13 mouse cellular contexts compared by ENCODE assay signal in the genomic region with DNA sequence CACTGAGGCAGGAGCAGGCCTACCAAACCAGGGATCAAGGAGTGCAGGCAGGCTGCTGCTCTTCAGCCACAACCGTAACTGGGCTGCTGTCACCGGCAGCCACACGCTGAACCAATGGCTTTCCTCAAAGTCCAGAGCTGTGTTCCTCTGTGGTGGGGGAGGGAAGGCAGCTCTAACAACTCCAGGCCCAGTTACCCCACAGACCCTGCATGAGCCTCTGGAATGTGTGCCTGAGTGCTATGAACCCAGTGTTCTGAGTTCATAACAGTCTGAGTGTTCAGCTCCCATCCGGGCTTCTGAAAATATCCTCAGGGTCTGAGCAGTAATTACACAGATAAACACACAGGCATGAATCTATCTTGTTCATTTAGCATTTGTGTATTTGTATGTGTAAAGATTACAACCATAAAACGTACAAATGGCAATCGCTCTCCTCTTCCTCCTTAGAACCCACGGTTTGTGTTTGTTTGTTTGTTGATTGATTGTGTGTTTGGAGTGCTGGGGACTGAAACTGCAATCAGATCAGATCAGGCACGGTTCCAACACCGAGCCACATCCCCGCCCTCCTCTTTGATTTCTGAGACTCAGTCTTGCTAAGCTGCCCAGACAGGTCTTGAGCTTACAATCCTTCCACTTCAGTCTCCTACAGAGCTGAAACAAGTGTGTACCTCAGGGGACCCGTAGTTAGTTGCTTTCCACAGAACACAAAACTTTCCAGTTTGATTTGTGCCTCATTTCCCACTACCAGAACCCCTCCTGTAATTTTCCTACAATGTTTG. TPM values are rescaled to one million over a fixed set of nuclear protein-coding genes. Genes with fewer than 3 reads are reported as not detected.
DNase-seq lines count a peak whose midpoint lies in the region; ATAC-seq and TF ChIP-seq lines count a peak whose summit lies in the region.
"Had no signal": no experiment of that assay in that cellular context is flagged by ENCODE, and none has a peak within 500 bp of the region (broad histone marks: within the 10 kb centered on the region; RNA-seq: fewer than 3 reads in every experiment).

No protein-coding gene starts in this region.

- H3K4me1 ChIP-seq in embryonic facial prominence, embryonic 11.5 days (ENCODE audit: control insufficient read depth, insufficient read depth, low read length): no peaks in the 10 kb centered on the region; the same call in 1 of the 2 replicates
- H3K4me1 ChIP-seq in liver, embryonic 12.5 days: peaks cover 21% of the 10 kb centered on the region

- DNase-seq in layer of hippocampus, adult 2 months (ENCODE audit: low spot score in 2 of 2): no peak
- no peak for DNase-seq in layer of hippocampus, postnatal 10 days (ENCODE audit: low spot score in 2 of 2)
- peak; percentile 45 for DNase-seq in embryo, embryonic 10 days (ENCODE audit: low spot score)
- DNase-seq in embryonic facial prominence, embryonic 11.5 days (ENCODE audit: low spot score): peak; percentile 46
- DNase-seq in testis, postnatal 14 days (ENCODE audit: low spot score): no peak
- no peak for DNase-seq in adrenal gland, postnatal 25 days
- DNase-seq: cerebellum, adult 18-20 months; heart, postnatal 4 days; right cerebral cortex, postnatal 14 days; thymus, postnatal 36 days had no signal

- H3K4me2 ChIP-seq in embryonic facial prominence, embryonic 11.5 days (ENCODE audit: low read depth, low read length): no peak overlapping the region
- H3K4me2 ChIP-seq in liver, embryonic 12.5 days: no peak overlapping the region

- ATAC-seq in embryonic facial prominence, embryonic 11.5 days (replicated peaks; ENCODE audit: insufficient number of reproducible peaks, low FRiP score, low TSS enrichment, low read depth): peak; percentile 50; the same call in 1 of the 2 replicates
- no peak for ATAC-seq in liver, embryonic 12.5 days

- WGBS in embryonic facial prominence, embryonic 11.5 days: 29% methylated on average over 11 of the region's 11 CpGs
- 45% methylated on average over 11 of the region's 11 CpGs for WGBS in liver, embryonic 12.5 days (ENCODE audit: insufficient replicate concordance)

- TF ChIP-seq CTCF in layer of hippocampus, adult 2 months (conservative IDR thresholded peaks at IDR 0.05): no peak

- H3K27ac ChIP-seq in layer of hippocampus, adult 2 months: peak overlapping the region; percentile 84
- H3K27ac ChIP-seq in embryonic facial prominence, embryonic 11.5 days (replicated peaks; ENCODE audit: low read depth, low read length): no peak overlapping the region
- H3K27ac ChIP-seq in liver, embryonic 12.5 days: 0 out of 2 replicates have a peak overlapping the region, but pooled peaks have one; percentile 1
- H3K27ac ChIP-seq: macrophage had no signal

- no peaks in the 10 kb centered on the region for H3K36me3 ChIP-seq in embryonic facial prominence, embryonic 11.5 days (replicated peaks; ENCODE audit: control insufficient read depth, insufficient read depth, low read depth, low read length)
- no peaks in the 10 kb centered on the region for H3K36me3 ChIP-seq in liver, embryonic 12.5 days

- no peak overlapping the region for H3K4me3 ChIP-seq in layer of hippocampus, adult 2 months
- no peak overlapping the region for H3K4me3 ChIP-seq in embryonic facial prominence, embryonic 11.5 days (ENCODE audit: low read depth, low read length)
- H3K4me3 ChIP-seq in liver, embryonic 12.5 days: no peak overlapping the region

- no peaks in the 10 kb centered on the region for H3K9me3 ChIP-seq in embryonic facial prominence, embryonic 11.5 days (replicated peaks; ENCODE audit: control insufficient read depth, low read length)
- H3K9me3 ChIP-seq in liver, embryonic 12.5 days (replicated peaks): no peaks in the 10 kb centered on the region

- H3K27me3 ChIP-seq in embryonic facial prominence, embryonic 11.5 days (ENCODE audit: control insufficient read depth, insufficient read depth, low read length): no peaks in the 10 kb centered on the region
- H3K27me3 ChIP-seq in liver, embryonic 12.5 days (replicated peaks): no peaks in the 10 kb centered on the region

- no peak overlapping the region for H3K9ac ChIP-seq in embryonic facial prominence, embryonic 11.5 days (replicated peaks; ENCODE audit: low read length)
- H3K9ac ChIP-seq in liver, embryonic 12.5 days: no peak overlapping the region

RNA-seq across cellular contexts. Expression of a gene that starts 52.0 kb away (rescaled TPM):
- 10 to 100 TPM; 26.0 to 27.6 TPM for total RNA-seq in layer of hippocampus, adult 2 months (2021)
- total RNA-seq in layer of hippocampus, postnatal 10 days (2021): 10 to 100 TPM; 65.5 to 70.8 TPM
- polyA plus RNA-seq in embryonic facial prominence, embryonic 11.5 days (2014; fragmentation: Nextera tagmentation; extraction: Ambion mirVana): 28.0 and 32.2 TPM in 2 replicates
- polyA plus RNA-seq in liver, embryonic 12.5 days (2016; fragmentation: Nextera tagmentation; extraction: Ambion mirVana): 13.7 and 14.5 TPM in 2 replicates
- 23.9 and 28.3 TPM in 2 replicates for total RNA-seq in adrenal gland, postnatal 25 days (2021)
- total RNA-seq: MEL had no signal

Comparison
In these comparisons a context has a peak if more than half of its experiments do, and no peak if none do; other contexts are left out.
1. DNase-seq: peak in embryo, embryonic 10 days (single experiment) and embryonic facial prominence, embryonic 11.5 days (single experiment); none in layer of hippocampus, adult 2 months (0 of 2), layer of hippocampus, postnatal 10 days (0 of 2), testis, postnatal 14 days (single experiment) and adrenal gland, postnatal 25 days (single experiment).